Mouse (Mus musculus) G1E (cell line): ENCODE results near the gene H2-Ab1. TPM values are rescaled to one million over a fixed set of nuclear protein-coding genes. Genes with fewer than 3 reads are reported as not detected.

Source experiments
- ATAC-seq: 2 replicates; pipeline ENCODE4 v1.8.0; 2016; ENCODE audit warnings: mild to moderate bottlenecking; ENCODE audit not compliant: insufficient number of reproducible peaks, poor library complexity, low FRiP score, severe bottlenecking; ENCODE audit errors: extremely low read depth
- DNase-seq: peaks from one replicate; pipeline ENCODE4 v3.0.0; 2012; ENCODE audit warnings: low spot score
- H3K27me3 ChIP-seq: 2 replicates; pipeline ENCODE4 v1.6.1; 2012; ENCODE audit warnings: mild to moderate bottlenecking, low read length, inconsistent platforms; ENCODE audit not compliant: insufficient read depth
- H3K36me3 ChIP-seq: replicated peaks from 2 replicates; pipeline ENCODE3; 2012; ENCODE audit warnings: mild to moderate bottlenecking, inconsistent platforms
- H3K4me1 ChIP-seq: 2 replicates; pipeline ENCODE4 v1.6.1; 2012; ENCODE audit warnings: low read depth, low read length, inconsistent platforms, mixed read lengths; ENCODE audit not compliant: insufficient read depth
- H3K4me3 ChIP-seq: 2 replicates; pipeline ENCODE4 v1.5.1; 2012; ENCODE audit warnings: low read depth, mild to moderate bottlenecking, inconsistent platforms, low read length, moderate library complexity, mixed read lengths
- H3K9me3 ChIP-seq: replicated peaks from 2 replicates; pipeline ENCODE4 v1.6.1; 2012; ENCODE audit warnings: inconsistent platforms
- CTCF ChIP-seq: IDR thresholded peaks from 2 replicates; pipeline ENCODE4 v1.5.1; 2012; ENCODE audit warnings: low read depth, low read length, inconsistent platforms, mixed read lengths
- GATA1 ChIP-seq: IDR thresholded peaks from 2 replicates; pipeline ENCODE4 v1.6.1; 2012; ENCODE audit warnings: borderline replicate concordance, low read length, inconsistent platforms, mixed read lengths
- GATA2 ChIP-seq: IDR thresholded peaks from 2 replicates; pipeline ENCODE4 v1.6.1; 2012; ENCODE audit warnings: low read depth, low read length, inconsistent platforms, borderline replicate concordance
- POLR2AphosphoS5 ChIP-seq: IDR thresholded peaks from 2 replicates; pipeline ENCODE4 v1.6.1; 2012; ENCODE audit warnings: low read depth, low read length, inconsistent platforms; ENCODE audit not compliant: insufficient replicate concordance
- TAL1 ChIP-seq: conservative IDR thresholded peaks from 2 replicates; pipeline ENCODE4 v1.6.1; 2012; ENCODE audit warnings: low read depth, low read length, inconsistent platforms, mixed read lengths
- polyA plus RNA-seq: library from polyadenylated mRNA; stranded (reverse); fragments of >175 nt; gene quantifications from 2 replicates; pipeline ENCODE4 v1.2.3, GENCODE M21; 2012
- total RNA-seq, 2 experiments: library from RNA; stranded (forward) in 1 of 2; stranded (reverse) in 1 of 2; fragments of 200-1000 nt in 1 of 2; fragments of >200 nt in 1 of 2; fragmentation: Nextera tagmentation in 1 of 2; gene quantifications; 2 replicates each; pipeline ENCODE4 v1.2.3; 2014 to 2017

Gene H2-Ab1
- total and polyA plus RNA-seq, 3 experiments = 0.11 to 0.27 TPM; not detected in 1

- H3K36me3 ChIP-seq = no peaks in the 10 kb centered on the region
- no peak for ATAC-seq
- DNase-seq = no peak
- H3K9me3 ChIP-seq = peaks cover 10% of the 10 kb centered on the region
- H3K4me1 ChIP-seq = no peaks in the 10 kb centered on the region
- no peak overlapping the region for H3K4me3 ChIP-seq
- H3K27me3 ChIP-seq = peaks cover 32% of the 10 kb centered on the region
- TF ChIP-seq GATA2 = no peak
- no peak for TF ChIP-seq CTCF
- no peak for TF ChIP-seq TAL1
- no peak for TF ChIP-seq GATA1
- no peak for TF ChIP-seq POLR2AphosphoS5
These were observed 6.4 kb downstream of the H2-Ab1 start for GRCm38 (mm10) chr17:34263811-34264371.

GRCm38 (mm10) chr17:34264452-34265351, 7.2 kb downstream of the H2-Ab1 start:
- Histone ChIP-seq H3K36me3 (no peaks in the 10 kb centered on the region), H3K4me3 (peak overlapping the region; percentile 30; the same call in 1 of the 2 replicates), H3K9me3 (peaks cover 10% of the 10 kb centered on the region), H3K4me1 (no peaks in the 10 kb centered on the region), H3K27me3 (peaks cover 28% of the 10 kb centered on the region)
- TF ChIP-seq CTCF = no peak
- TF ChIP-seq POLR2AphosphoS5 = no peak
- TF ChIP-seq GATA2 = no peak
- no peak for TF ChIP-seq GATA1
- no peak for TF ChIP-seq TAL1
- no peak for DNase-seq
- ATAC-seq = no peak

GRCm38 (mm10) chr17:34268262-34268661, 10.8 kb downstream of the H2-Ab1 start:
- no peak for ATAC-seq
- no peaks in the 10 kb centered on the region for H3K4me1 ChIP-seq
- TF ChIP-seq GATA2 (no peak), CTCF (no peak), GATA1 (no peak)
- H3K4me3 ChIP-seq = no peak overlapping the region
- H3K36me3 ChIP-seq = no peaks in the 10 kb centered on the region
- H3K9me3 ChIP-seq = peaks cover 10% of the 10 kb centered on the region
- H3K27me3 ChIP-seq = peaks cover 21% of the 10 kb centered on the region
- no peak for DNase-seq

GRCm38 (mm10) chr17:34268748-34269147, 11.3 kb downstream of the H2-Ab1 start:
- Histone ChIP-seq H3K4me3 (no peak overlapping the region), H3K9me3 (peaks cover 10% of the 10 kb centered on the region), H3K36me3 (no peaks in the 10 kb centered on the region), H3K27me3 (peaks cover 20% of the 10 kb centered on the region), H3K4me1 (no peaks in the 10 kb centered on the region)
- ATAC-seq (no peak), DNase-seq (no peak)
- TF ChIP-seq CTCF = no peak
- no peak for TF ChIP-seq TAL1
- no peak for TF ChIP-seq GATA1

GRCm38 (mm10) chr17:34269817-34270216, 12.3 kb downstream of the H2-Ab1 start:
- ATAC-seq (no peak), DNase-seq (no peak)
- H3K36me3 ChIP-seq = no peaks in the 10 kb centered on the region
- H3K27me3 ChIP-seq = peaks cover 17% of the 10 kb centered on the region
- H3K4me3 ChIP-seq = no peak overlapping the region
- H3K4me1 ChIP-seq = no peaks in the 10 kb centered on the region
- peaks cover 5% of the 10 kb centered on the region for H3K9me3 ChIP-seq
- TF ChIP-seq GATA2 (no peak), POLR2AphosphoS5 (no peak), CTCF (no peak), TAL1 (no peak), GATA1 (no peak)

GRCm38 (mm10) chr17:34270230-34270629, 12.7 kb downstream of the H2-Ab1 start:
- no peak for DNase-seq
- Histone ChIP-seq H3K4me3 (no peak overlapping the region), H3K27me3 (peaks cover 13% of the 10 kb centered on the region), H3K36me3 (no peaks in the 10 kb centered on the region), H3K9me3 (peaks cover under 1% of the 10 kb centered on the region; the same call in 1 of the 2 replicates), H3K4me1 (no peaks in the 10 kb centered on the region)
- ATAC-seq = no peak
- TF ChIP-seq POLR2AphosphoS5 (no peak), TAL1 (no peak), GATA1 (no peak)
